Mouse (Mus musculus): ENCODE measurements at regions not wholly inside any gene's neighbourhood (a gene's known extent, or its start where the extent isn't known, plus 50 kb on each side); places are given as distances from the start of the nearest gene placed in this dataset.
A peak's percentile ranks its signal among the peaks of the same experiment; 100 is the strongest.
"Not testable (repeated sequence)": the region's sequence is repeated elsewhere in the genome, so short reads cannot be mapped to it uniquely, and the experiment has no call there.

GRCm38 (mm10) chr7:77200903-77201302 lies 971.2 kb downstream of the Agbl1 start:
- not testable (repeated sequence) for H3K9me3 ChIP-seq; H3K36me3 ChIP-seq (replicated peaks); H3K27me3 ChIP-seq (ENCODE audit: poor library complexity, severe bottlenecking); H3K27ac ChIP-seq; H3K4me1 ChIP-seq; H3K4me3 ChIP-seq; DNase-seq (ENCODE audit: extremely low spot score, low spot score)
- WGBS = 94% methylated on average over 2 of the region's 2 CpGs

GRCm38 (mm10) chr7:77205604-77206003 lies 975.9 kb downstream of the Agbl1 start:
- no peaks in the 10 kb centered on the region for H3K36me3 ChIP-seq (replicated peaks)
- H3K4me3 ChIP-seq = no peak overlapping the region
- 85% methylated on average over 3 of the region's 3 CpGs for WGBS
- H3K4me1 ChIP-seq = no peaks in the 10 kb centered on the region
- DNase-seq (ENCODE audit: extremely low spot score, low spot score) = no peak
- no peak overlapping the region for H3K27ac ChIP-seq
- H3K9me3 ChIP-seq = no peaks in the 10 kb centered on the region
- no peaks in the 10 kb centered on the region for H3K27me3 ChIP-seq (ENCODE audit: poor library complexity, severe bottlenecking)

GRCm38 (mm10) chr7:77249391-77249790 lies 1019.7 kb downstream of the Agbl1 start:
- H3K27ac ChIP-seq = no peak overlapping the region
- WGBS = 79% methylated on average over 1 of the region's 1 CpGs
- no peak overlapping the region for H3K4me3 ChIP-seq
- no peaks in the 10 kb centered on the region for H3K36me3 ChIP-seq (replicated peaks)
- H3K27me3 ChIP-seq (ENCODE audit: poor library complexity, severe bottlenecking) = no peaks in the 10 kb centered on the region
- H3K4me1 ChIP-seq = no peaks in the 10 kb centered on the region
- no peaks in the 10 kb centered on the region for H3K9me3 ChIP-seq
- DNase-seq (ENCODE audit: extremely low spot score, low spot score) = no peak

GRCm38 (mm10) chr7:77287657-77288056 lies 1058.0 kb downstream of the Agbl1 start:
- H3K27ac ChIP-seq = no peak overlapping the region
- H3K27me3 ChIP-seq (ENCODE audit: poor library complexity, severe bottlenecking) = peaks cover 10% of the 10 kb centered on the region
- DNase-seq (ENCODE audit: extremely low spot score, low spot score) = no peak
- H3K36me3 ChIP-seq (replicated peaks) = no peaks in the 10 kb centered on the region
- no peak overlapping the region for H3K4me3 ChIP-seq
- H3K4me1 ChIP-seq = no peaks in the 10 kb centered on the region
- 73% methylated on average over 4 of the region's 4 CpGs for WGBS
- H3K9me3 ChIP-seq = no peaks in the 10 kb centered on the region

- peaks cover 56% of the 10 kb centered on the region for H3K27me3 ChIP-seq (ENCODE audit: poor library complexity, severe bottlenecking)
- no peaks in the 10 kb centered on the region for H3K9me3 ChIP-seq
- no peak overlapping the region for H3K27ac ChIP-seq
- no peak overlapping the region for H3K4me3 ChIP-seq
- 9% methylated on average over 5 of the region's 5 CpGs for WGBS
- no peaks in the 10 kb centered on the region for H3K36me3 ChIP-seq (replicated peaks)
- H3K4me1 ChIP-seq = peaks cover 17% of the 10 kb centered on the region
- DNase-seq (ENCODE audit: extremely low spot score, low spot score) = peak; percentile 35
Measured at GRCm38 (mm10) chr7:77294984-77295642, 1065.4 kb downstream of the Agbl1 start.

- H3K27ac ChIP-seq = no peak overlapping the region
- H3K4me1 ChIP-seq = peaks cover 18% of the 10 kb centered on the region
- 41% methylated on average over 3 of the region's 3 CpGs for WGBS
- H3K27me3 ChIP-seq (ENCODE audit: poor library complexity, severe bottlenecking) = peaks cover 63% of the 10 kb centered on the region
- DNase-seq (ENCODE audit: extremely low spot score, low spot score) = no peak
- H3K4me3 ChIP-seq = no peak overlapping the region
- no peaks in the 10 kb centered on the region for H3K9me3 ChIP-seq
- no peaks in the 10 kb centered on the region for H3K36me3 ChIP-seq (replicated peaks)
Measured at GRCm38 (mm10) chr7:77303227-77303626, 1073.5 kb downstream of the Agbl1 start.

GRCm38 (mm10) chr7:77303935-77304334 lies 1074.2 kb downstream of the Agbl1 start:
- Histone ChIP-seq H3K27me3 (ENCODE audit: poor library complexity, severe bottlenecking) (peaks cover 56% of the 10 kb centered on the region), H3K9me3 (no peaks in the 10 kb centered on the region), H3K4me3 (peak overlapping the region; percentile 22; the same call in 1 of the 2 replicates), H3K27ac (no peak overlapping the region), H3K4me1 (peaks cover 18% of the 10 kb centered on the region), H3K36me3 (replicated peaks) (no peaks in the 10 kb centered on the region)
- 9% methylated on average over 5 of the region's 11 CpGs for WGBS
- DNase-seq (ENCODE audit: extremely low spot score, low spot score) = peak; percentile 15

GRCm38 (mm10) chr7:77305471-77305870 lies 1075.8 kb downstream of the Agbl1 start:
- no peak overlapping the region for H3K4me3 ChIP-seq
- peaks cover 18% of the 10 kb centered on the region for H3K4me1 ChIP-seq
- H3K27ac ChIP-seq = no peak overlapping the region
- H3K27me3 ChIP-seq (ENCODE audit: poor library complexity, severe bottlenecking) = peaks cover 43% of the 10 kb centered on the region
- H3K9me3 ChIP-seq = no peaks in the 10 kb centered on the region
- WGBS = 81% methylated on average over 3 of the region's 3 CpGs
- no peaks in the 10 kb centered on the region for H3K36me3 ChIP-seq (replicated peaks)
- no peak for DNase-seq (ENCODE audit: extremely low spot score, low spot score)

GRCm38 (mm10) chr7:77311661-77312060 lies 1082.0 kb downstream of the Agbl1 start:
- Histone ChIP-seq H3K27me3 (ENCODE audit: poor library complexity, severe bottlenecking) (no peaks in the 10 kb centered on the region), H3K27ac (no peak overlapping the region), H3K9me3 (no peaks in the 10 kb centered on the region), H3K4me3 (no peak overlapping the region), H3K36me3 (replicated peaks) (no peaks in the 10 kb centered on the region), H3K4me1 (no peaks in the 10 kb centered on the region)
- WGBS = 81% methylated on average over 2 of the region's 2 CpGs
- DNase-seq (ENCODE audit: extremely low spot score, low spot score) = no peak

GRCm38 (mm10) chr7:77325140-77325539 lies 1095.5 kb downstream of the Agbl1 start:
- H3K27ac ChIP-seq = no peak overlapping the region
- H3K27me3 ChIP-seq (ENCODE audit: poor library complexity, severe bottlenecking) = no peaks in the 10 kb centered on the region
- no peaks in the 10 kb centered on the region for H3K9me3 ChIP-seq
- H3K4me1 ChIP-seq = no peaks in the 10 kb centered on the region
- no peak overlapping the region for H3K4me3 ChIP-seq
- 89% methylated on average over 2 of the region's 2 CpGs for WGBS
- H3K36me3 ChIP-seq (replicated peaks) = no peaks in the 10 kb centered on the region
- no peak for DNase-seq (ENCODE audit: extremely low spot score, low spot score)

GRCm38 (mm10) chr7:77326836-77327235 lies 1097.1 kb downstream of the Agbl1 start:
- H3K36me3 ChIP-seq (replicated peaks) = no peaks in the 10 kb centered on the region
- H3K27ac ChIP-seq = no peak overlapping the region
- H3K9me3 ChIP-seq = no peaks in the 10 kb centered on the region
- DNase-seq (ENCODE audit: extremely low spot score, low spot score) = no peak
- H3K4me1 ChIP-seq = no peaks in the 10 kb centered on the region
- H3K4me3 ChIP-seq = no peak overlapping the region
- no peaks in the 10 kb centered on the region for H3K27me3 ChIP-seq (ENCODE audit: poor library complexity, severe bottlenecking)
- WGBS = 88% methylated on average over 3 of the region's 3 CpGs

GRCm38 (mm10) chr7:77327516-77327915 lies 1097.8 kb downstream of the Agbl1 start:
- no peak for DNase-seq (ENCODE audit: extremely low spot score, low spot score)
- Histone ChIP-seq H3K4me3 (no peak overlapping the region), H3K4me1 (no peaks in the 10 kb centered on the region), H3K27me3 (ENCODE audit: poor library complexity, severe bottlenecking) (no peaks in the 10 kb centered on the region), H3K36me3 (replicated peaks) (no peaks in the 10 kb centered on the region), H3K27ac (no peak overlapping the region), H3K9me3 (no peaks in the 10 kb centered on the region)
- 82% methylated on average over 2 of the region's 2 CpGs for WGBS

GRCm38 (mm10) chr7:77338630-77339029 lies 1108.9 kb downstream of the Agbl1 start:
- Histone ChIP-seq H3K4me3 (no peak overlapping the region), H3K36me3 (replicated peaks) (no peaks in the 10 kb centered on the region), H3K27ac (no peak overlapping the region), H3K27me3 (ENCODE audit: poor library complexity, severe bottlenecking) (no peaks in the 10 kb centered on the region), H3K4me1 (no peaks in the 10 kb centered on the region), H3K9me3 (no peaks in the 10 kb centered on the region)
- no peak for DNase-seq (ENCODE audit: extremely low spot score, low spot score)
- 80% methylated on average over 4 of the region's 4 CpGs for WGBS

Data from forebrain, embryonic 10.5 days (tissue).